12 mouse cellular contexts compared by ENCODE assay signal in the genomic region with DNA sequence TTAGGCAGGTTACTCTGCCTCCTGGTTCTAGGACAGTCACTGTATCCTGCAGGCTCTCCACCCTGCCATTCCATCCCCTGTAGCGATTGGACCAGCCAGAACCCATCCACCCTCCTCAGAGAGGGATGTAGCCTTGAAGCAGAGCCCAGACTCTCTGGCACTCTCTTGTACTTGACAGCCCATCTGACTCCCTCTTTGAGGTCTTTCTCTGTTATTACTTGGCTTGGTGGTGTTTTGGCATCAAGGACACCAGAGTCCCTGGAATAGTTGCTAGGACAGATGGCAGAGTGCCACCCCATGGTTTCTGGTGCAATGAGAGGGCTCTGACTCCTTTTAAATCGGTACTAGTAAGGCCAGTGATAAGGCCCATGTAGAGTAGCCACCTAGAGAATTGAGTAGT. TPM values are rescaled to one million over a fixed set of nuclear protein-coding genes. Genes with fewer than 3 reads are reported as not detected.
A peak's percentile ranks its signal among the peaks of the same experiment; 100 is the strongest.
DNase-seq lines count a peak whose midpoint lies in the region; ATAC-seq and TF ChIP-seq lines count a peak whose summit lies in the region.
"Had no signal": no experiment of that assay in that cellular context is flagged by ENCODE, and none has a peak within 500 bp of the region (broad histone marks: within the 10 kb centered on the region; RNA-seq: fewer than 3 reads in every experiment).

No protein-coding gene starts in this region.

- no peaks in the 10 kb centered on the region; the same call in 1 of the 2 replicates for H3K9me3 ChIP-seq in kidney, embryonic 15.5 days (replicated peaks)
- H3K9me3 ChIP-seq: G1E had no signal

- H3K36me3 ChIP-seq in kidney, embryonic 15.5 days: peaks cover 96% of the 10 kb centered on the region
- peaks cover 2% of the 10 kb centered on the region; the same call in 1 of the 2 replicates for H3K36me3 ChIP-seq in kidney, adult 2 months (ENCODE audit: control insufficient read depth, insufficient read depth, low read length)

- H3K4me1 ChIP-seq in kidney, embryonic 15.5 days: peaks cover 16% of the 10 kb centered on the region
- H3K4me1 ChIP-seq in kidney, adult 2 months (ENCODE audit: control insufficient read depth, insufficient read depth, low read length): peaks cover 4% of the 10 kb centered on the region; the same call in 1 of the 2 replicates

- H3K27me3 ChIP-seq in kidney, embryonic 15.5 days: no peaks in the 10 kb centered on the region
- H3K27me3 ChIP-seq in kidney, adult 2 months (replicated peaks; ENCODE audit: control insufficient read depth, insufficient read depth, low read length): no peaks in the 10 kb centered on the region

- H3K4me3 ChIP-seq in kidney, embryonic 15.5 days (replicated peaks): no peak overlapping the region
- H3K4me3 ChIP-seq in kidney, adult 2 months (ENCODE audit: insufficient read depth, low read depth, low read length): no peak overlapping the region
- H3K4me3 ChIP-seq: erythroblast, embryonic 14.5 days had no signal

- no peak for TF ChIP-seq CTCF in kidney, adult 2 months (conservative IDR thresholded peaks at IDR 0.05; ENCODE audit: insufficient read depth, insufficient read length, low read depth, low read length)

- TF ChIP-seq POLR2A in kidney, adult 2 months (IDR thresholded peaks at IDR 0.05; ENCODE audit: low read depth, low read length): no peak

- no peak overlapping the region for H3K9ac ChIP-seq in kidney, embryonic 15.5 days
- H3K9ac ChIP-seq: lung, embryonic 14.5 days had no signal

- no peak overlapping the region for H3K4me2 ChIP-seq in kidney, embryonic 15.5 days
- H3K4me2 ChIP-seq: lung, embryonic 14.5 days had no signal

- no peak for DNase-seq in kidney, adult 2 months
- DNase-seq in adrenal gland, adult 2 months: peak; percentile 84
- DNase-seq in adrenal gland, postnatal 36 days: peak; percentile 82 to 84
- peak; percentile 20 to 31 for DNase-seq in layer of hippocampus, adult 8-10 months (ENCODE audit: low spot score in 2 of 2)
- DNase-seq in thymus, postnatal 0 days (ENCODE audit: low spot score): no peak
- DNase-seq in retina, postnatal 1 day: no peak
- no peak for DNase-seq in gastrocnemius, postnatal 25 days
- DNase-seq: lung, embryonic 14.5 days had no signal

- ATAC-seq in kidney, embryonic 15.5 days (replicated peaks; ENCODE audit: low FRiP score): no peak

- H3K27ac ChIP-seq in kidney, embryonic 15.5 days: 0 out of 2 replicates have a peak overlapping the region, but pooled peaks have one; percentile 73
- H3K27ac ChIP-seq in kidney, adult 2 months (ENCODE audit: insufficient read depth, low read depth, low read length): no peak overlapping the region

- WGBS in kidney, embryonic 15.5 days: 76% methylated on average over 2 of the region's 2 CpGs
- WGBS in kidney, adult 2 months: 72% methylated on average over 2 of the region's 2 CpGs

RNA-seq across cellular contexts. Expression of gene Wdr86, which starts 17.3 kb away (rescaled TPM):
- polyA plus RNA-seq in kidney, embryonic 15.5 days (2015; fragmentation: Nextera tagmentation; extraction: Ambion mirVana): 28.4 and 32.4 TPM in 2 replicates
- polyA plus RNA-seq in kidney, adult 2 months (2012; rRNA removed): 7.0 and 8.6 TPM in 2 replicates
- total RNA-seq in adrenal gland, adult 2 months (2021): 1 to 10 TPM in 1 of 2 experiments, under 1 TPM in 1; 0.66 to 1.7 TPM
- 7.4 and 7.6 TPM in 2 replicates for polyA plus RNA-seq in adrenal gland, adult 2 months (2012; rRNA removed)
- 1 to 10 TPM; 1.1 to 3.3 TPM for total RNA-seq in adrenal gland, postnatal 36 days (2021)
- 1 to 10 TPM in 2 of 4 experiments, under 1 TPM in 2; 0.37 to 1.2 (median 1.00) TPM for total RNA-seq in layer of hippocampus, adult 8-10 months (2022)
- 2.0 and 2.4 TPM in 2 replicates for polyA plus RNA-seq in thymus, postnatal 0 days (2015; fragmentation: Nextera tagmentation; extraction: Ambion mirVana)
- not detected for total RNA-seq in gastrocnemius, postnatal 25 days (2021)
- polyA plus RNA-seq: erythroblast, embryonic 14.5 days; G1E had no signal

RNA-seq across cellular contexts. Expression of gene Nub1, which starts 27.9 kb away (rescaled TPM):
- 40.3 and 41.2 TPM in 2 replicates for polyA plus RNA-seq in kidney, embryonic 15.5 days (2015; fragmentation: Nextera tagmentation; extraction: Ambion mirVana)
- 37.5 and 46.9 TPM in 2 replicates for polyA plus RNA-seq in kidney, adult 2 months (2012; rRNA removed)
- total RNA-seq in adrenal gland, adult 2 months (2021): 10 to 100 TPM; 60.7 to 64.1 TPM
- 46.4 and 55.5 TPM in 2 replicates for polyA plus RNA-seq in adrenal gland, adult 2 months (2012; rRNA removed)
- total RNA-seq in adrenal gland, postnatal 36 days (2021): 10 to 100 TPM; 55.6 to 69.4 TPM
- 10 to 100 TPM; 68.8 to 75.2 (median 73.1) TPM for total RNA-seq in layer of hippocampus, adult 8-10 months (2022)
- polyA plus RNA-seq in thymus, postnatal 0 days (2015; fragmentation: Nextera tagmentation; extraction: Ambion mirVana): 43.4 and 46.3 TPM in 2 replicates
- total RNA-seq in gastrocnemius, postnatal 25 days (2021): 10 to 100 TPM; 21.9 to 23.0 TPM

RNA-seq across cellular contexts. Expression of gene Crygn, which starts 44.6 kb away (rescaled TPM):
- polyA plus RNA-seq in kidney, embryonic 15.5 days (2015; fragmentation: Nextera tagmentation; extraction: Ambion mirVana): 2.0 and 3.4 TPM in 2 replicates
- polyA plus RNA-seq in kidney, adult 2 months (2012; rRNA removed): 0.14 and 1.4 TPM in 2 replicates
- 1 to 10 TPM in 1 of 2 experiments, not detected in 1; 3.6 TPM for total RNA-seq in adrenal gland, adult 2 months (2021)
- not detected in 2 replicates for polyA plus RNA-seq in adrenal gland, adult 2 months (2012; rRNA removed)
- 1 to 10 TPM in 1 of 2 experiments, not detected in 1; 2.1 TPM for total RNA-seq in adrenal gland, postnatal 36 days (2021)
- total RNA-seq in layer of hippocampus, adult 8-10 months (2022): 1 to 10 TPM in 2 of 4 experiments, under 1 TPM in 1, not detected in 1; 0.52 to 2.1 (median 1.3) TPM
- 1.1 and 4.1 TPM in 2 replicates for polyA plus RNA-seq in thymus, postnatal 0 days (2015; fragmentation: Nextera tagmentation; extraction: Ambion mirVana)
- total RNA-seq in gastrocnemius, postnatal 25 days (2021): not detected
- total RNA-seq: G1E; heart, postnatal 10 days had no signal
- polyA plus RNA-seq: erythroblast, embryonic 14.5 days had no signal

Comparison
In these comparisons a context has a peak if more than half of its experiments do, and no peak if none do; other contexts are left out.
1. DNase-seq: peak in adrenal gland, adult 2 months (single experiment), adrenal gland, postnatal 36 days (2 of 2) and layer of hippocampus, adult 8-10 months (2 of 2); none in kidney, adult 2 months (single experiment), thymus, postnatal 0 days (single experiment), retina, postnatal 1 day (single experiment) and gastrocnemius, postnatal 25 days (single experiment).